Mouse (Mus musculus) adrenal gland, adult 8-10 months (tissue): Measurements from ENCODE around the gene Shisa8. TPM values are rescaled to one million over a fixed set of nuclear protein-coding genes. Genes with fewer than 3 reads are reported as not detected.
"Not testable (repeated sequence)": the region's sequence is repeated elsewhere in the genome, so short reads cannot be mapped to it uniquely, and the experiment has no call there.

Source experiments
- DNase-seq: peaks from one replicate; pipeline ENCODE4 v3.0.0; 2022
- total RNA-seq, 4 experiments: library from RNA; stranded (reverse); gene quantifications; 2 replicates each; pipeline ENCODE4 v1.2.4; 2022

Shisa8 gene
- total RNA-seq = under 1 TPM in 3 of 4 experiments, not detected in 1; 0.14 to 0.24 (median 0.17) TPM

GRCm38 (mm10) chr15:82212752-82213063 lies at the start of gene Shisa8:
Shisa8 (minus strand) TSS chr15:82212815.
- no peak for DNase-seq

- peak; percentile 29 for DNase-seq
Observed at GRCm38 (mm10) chr15:82259510-82259909, 46.9 kb upstream of the Shisa8 start.

- DNase-seq = no peak
Observed at GRCm38 (mm10) chr15:82255944-82256383, 43.3 kb upstream of the Shisa8 start.

GRCm38 (mm10) chr15:82255248-82255647 lies 42.6 kb upstream of the Shisa8 start:
- no peak for DNase-seq

- DNase-seq = no peak
Observed at GRCm38 (mm10) chr15:82252097-82252496, 39.5 kb upstream of the Shisa8 start, which contains the start of gene 1500009C09Rik. 1500009C09Rik (plus strand) TSS chr15:82252397.

- DNase-seq = no peak
Observed at GRCm38 (mm10) chr15:82251579-82251978, 39.0 kb upstream of the Shisa8 start.

GRCm38 (mm10) chr15:82247131-82247776 lies 34.6 kb upstream of the Shisa8 start:
- peak; percentile 81 for DNase-seq

- DNase-seq = not testable (repeated sequence)
Observed at GRCm38 (mm10) chr15:82244805-82245161, 32.2 kb upstream of the Shisa8 start.

- DNase-seq = peak; percentile 82
Observed at GRCm38 (mm10) chr15:82244115-82244804, 31.6 kb upstream of the Shisa8 start, which contains the start of gene Cenpm. Cenpm (minus strand) TSS chr15:82244748.

GRCm38 (mm10) chr15:82243742-82244114 lies 31.1 kb upstream of the Shisa8 start:
- DNase-seq = no peak

- no peak for DNase-seq
Observed at GRCm38 (mm10) chr15:82243311-82243710, 30.7 kb upstream of the Shisa8 start.

GRCm38 (mm10) chr15:82236565-82236964 lies 23.9 kb upstream of the Shisa8 start:
- DNase-seq = peak; percentile 66

- no peak for DNase-seq
Observed at GRCm38 (mm10) chr15:82235661-82236060, 23.0 kb upstream of the Shisa8 start.

GRCm38 (mm10) chr15:82232651-82233050 lies 20.0 kb upstream of the Shisa8 start:
- DNase-seq = no peak

- DNase-seq = no peak
Observed at GRCm38 (mm10) chr15:82231591-82232378, 19.2 kb upstream of the Shisa8 start.

- DNase-seq = no peak
Observed at GRCm38 (mm10) chr15:82231100-82231499, 18.5 kb upstream of the Shisa8 start.

GRCm38 (mm10) chr15:82230098-82230611 lies 17.5 kb upstream of the Shisa8 start:
- no peak for DNase-seq

- no peak for DNase-seq
Observed at GRCm38 (mm10) chr15:82229542-82230045, 17.0 kb upstream of the Shisa8 start.

GRCm38 (mm10) chr15:82225769-82226168 lies 13.2 kb upstream of the Shisa8 start:
- no peak for DNase-seq

GRCm38 (mm10) chr15:82224602-82225215 lies 12.1 kb upstream of the Shisa8 start:
- DNase-seq = no peak

- no peak for DNase-seq
Observed at GRCm38 (mm10) chr15:82223657-82224601, 11.3 kb upstream of the Shisa8 start, which contains the start of gene Tnfrsf13c. Tnfrsf13c (minus strand) TSS chr15:82224369.
